Mouse (Mus musculus): ENCODE data around the gene Upk2. TPM values are rescaled to one million over a fixed set of nuclear protein-coding genes. Genes with fewer than 3 reads are reported as not detected.

The Upk2 gene
- 0.14 TPM in 1 of 2 replicates, not detected in the other for polyA plus RNA-seq (2014; fragmentation: Nextera tagmentation; extraction: Ambion mirVana)

GRCm38 (mm10) chr9:44454891-44455220 lies at the start of gene Upk2:
Gene Upk2 (minus strand): TSS chr9:44454976.
- Histone ChIP-seq H3K36me3 (ENCODE audit: control insufficient read depth, insufficient read depth, low read length) (no peaks in the 10 kb centered on the region), H3K9ac (ENCODE audit: low read depth, low read length) (0 out of 2 replicates have a peak within 1 kb of the TSS, but pooled peaks have one; percentile 28), H3K27me3 (ENCODE audit: control insufficient read depth, insufficient read depth, low read length) (peaks cover 40% of the 10 kb centered on the region), H3K27ac (ENCODE audit: low read depth, low read length) (no peak within 1 kb of the TSS), H3K4me3 (ENCODE audit: low read depth, low read length) (no peak within 1 kb of the TSS), H3K9me3 (replicated peaks; ENCODE audit: control insufficient read depth, low read length) (no peaks in the 10 kb centered on the region), H3K4me2 (peak within 1 kb of the TSS; percentile 38), H3K4me1 (ENCODE audit: control insufficient read depth, insufficient read depth, low read length) (0 out of 2 replicates have a peak, but pooled peaks cover 2% of the 10 kb centered on the region)
- 17% methylated on average over 4 of the region's 4 CpGs for WGBS (ENCODE audit: insufficient replicate concordance)
- 0 out of 2 replicates have a peak, but pooled peaks have one; percentile 6 for ATAC-seq (replicated peaks; ENCODE audit: insufficient number of reproducible peaks, low FRiP score, low TSS enrichment)

GRCm38 (mm10) chr9:44502006-44502405 lies 47.2 kb upstream of the Upk2 start:
- Histone ChIP-seq H3K36me3 (ENCODE audit: control insufficient read depth, insufficient read depth, low read length) (peaks cover 16% of the 10 kb centered on the region), H3K4me2 (no peak overlapping the region), H3K4me1 (ENCODE audit: control insufficient read depth, insufficient read depth, low read length) (peaks cover 50% of the 10 kb centered on the region), H3K4me3 (ENCODE audit: low read depth, low read length) (no peak overlapping the region), H3K27me3 (ENCODE audit: control insufficient read depth, insufficient read depth, low read length) (no peaks in the 10 kb centered on the region), H3K9ac (ENCODE audit: low read depth, low read length) (no peak overlapping the region), H3K27ac (ENCODE audit: low read depth, low read length) (no peak overlapping the region), H3K9me3 (replicated peaks; ENCODE audit: control insufficient read depth, low read length) (no peaks in the 10 kb centered on the region)
- no peak for ATAC-seq (replicated peaks; ENCODE audit: insufficient number of reproducible peaks, low FRiP score, low TSS enrichment)
- 1% methylated on average over 4 of the region's 4 CpGs for WGBS (ENCODE audit: insufficient replicate concordance)

GRCm38 (mm10) chr9:44501206-44501879 lies 46.6 kb upstream of the Upk2 start:
- WGBS (ENCODE audit: insufficient replicate concordance) = 45% methylated on average over 10 of the region's 10 CpGs
- Histone ChIP-seq H3K9me3 (replicated peaks; ENCODE audit: control insufficient read depth, low read length) (no peaks in the 10 kb centered on the region), H3K4me1 (ENCODE audit: control insufficient read depth, insufficient read depth, low read length) (peaks cover 57% of the 10 kb centered on the region), H3K36me3 (ENCODE audit: control insufficient read depth, insufficient read depth, low read length) (peaks cover 11% of the 10 kb centered on the region), H3K9ac (ENCODE audit: low read depth, low read length) (no peak overlapping the region), H3K27me3 (ENCODE audit: control insufficient read depth, insufficient read depth, low read length) (no peaks in the 10 kb centered on the region), H3K4me2 (0 out of 2 replicates have a peak overlapping the region, but pooled peaks have one; percentile 18), H3K27ac (ENCODE audit: low read depth, low read length) (peak overlapping the region; percentile 97), H3K4me3 (ENCODE audit: low read depth, low read length) (no peak overlapping the region)
- ATAC-seq (replicated peaks; ENCODE audit: insufficient number of reproducible peaks, low FRiP score, low TSS enrichment) = no peak

GRCm38 (mm10) chr9:44500638-44501175 lies 45.9 kb upstream of the Upk2 start:
- Histone ChIP-seq H3K4me2 (peak overlapping the region; percentile 95), H3K9me3 (replicated peaks; ENCODE audit: control insufficient read depth, low read length) (no peaks in the 10 kb centered on the region), H3K4me3 (ENCODE audit: low read depth, low read length) (peak overlapping the region; percentile 50; the same call in 1 of the 2 replicates), H3K36me3 (ENCODE audit: control insufficient read depth, insufficient read depth, low read length) (peaks cover 5% of the 10 kb centered on the region; the same call in 1 of the 2 replicates), H3K4me1 (ENCODE audit: control insufficient read depth, insufficient read depth, low read length) (peaks cover 56% of the 10 kb centered on the region), H3K27ac (ENCODE audit: low read depth, low read length) (peak overlapping the region; percentile 97), H3K27me3 (ENCODE audit: control insufficient read depth, insufficient read depth, low read length) (no peaks in the 10 kb centered on the region), H3K9ac (ENCODE audit: low read depth, low read length) (peak overlapping the region; percentile 78)
- WGBS (ENCODE audit: insufficient replicate concordance) = 26% methylated on average over 8 of the region's 8 CpGs
- no peak for ATAC-seq (replicated peaks; ENCODE audit: insufficient number of reproducible peaks, low FRiP score, low TSS enrichment)

- peaks cover 56% of the 10 kb centered on the region for H3K4me1 ChIP-seq (ENCODE audit: control insufficient read depth, insufficient read depth, low read length)
- 15% methylated on average over 5 of the region's 5 CpGs for WGBS (ENCODE audit: insufficient replicate concordance)
- no peaks in the 10 kb centered on the region for H3K9me3 ChIP-seq (replicated peaks; ENCODE audit: control insufficient read depth, low read length)
- H3K4me3 ChIP-seq (ENCODE audit: low read depth, low read length) = peak overlapping the region; percentile 50
- peak overlapping the region; percentile 95 for H3K4me2 ChIP-seq
- no peaks in the 10 kb centered on the region; the same call in 1 of the 2 replicates for H3K36me3 ChIP-seq (ENCODE audit: control insufficient read depth, insufficient read depth, low read length)
- H3K9ac ChIP-seq (ENCODE audit: low read depth, low read length) = peak overlapping the region; percentile 78
- ATAC-seq (replicated peaks; ENCODE audit: insufficient number of reproducible peaks, low FRiP score, low TSS enrichment) = no peak
- H3K27me3 ChIP-seq (ENCODE audit: control insufficient read depth, insufficient read depth, low read length) = no peaks in the 10 kb centered on the region
- H3K27ac ChIP-seq (ENCODE audit: low read depth, low read length) = peak overlapping the region; percentile 97
Measured at GRCm38 (mm10) chr9:44500163-44500533, 45.4 kb upstream of the Upk2 start.

- Histone ChIP-seq H3K4me3 (ENCODE audit: low read depth, low read length) (peak overlapping the region; percentile 50), H3K27me3 (ENCODE audit: control insufficient read depth, insufficient read depth, low read length) (no peaks in the 10 kb centered on the region)
Measured at GRCm38 (mm10) chr9:44499356-44500162, 44.8 kb upstream of the Upk2 start.

GRCm38 (mm10) chr9:44498421-44499355 lies 43.9 kb upstream of the Upk2 start:
- H3K36me3 ChIP-seq (ENCODE audit: control insufficient read depth, insufficient read depth, low read length) = no peaks in the 10 kb centered on the region
- ATAC-seq (replicated peaks; ENCODE audit: insufficient number of reproducible peaks, low FRiP score, low TSS enrichment) = peak; percentile 66

More at GRCm38 (mm10) chr9:44499356-44500162, 44.8 kb upstream of the Upk2 start:
- ATAC-seq (replicated peaks; ENCODE audit: insufficient number of reproducible peaks, low FRiP score, low TSS enrichment) = peak; percentile 12
- peak overlapping the region; percentile 95 for H3K4me2 ChIP-seq
- WGBS (ENCODE audit: insufficient replicate concordance) = 5% methylated on average over 17 of the region's 20 CpGs
- peak overlapping the region; percentile 97 for H3K27ac ChIP-seq (ENCODE audit: low read depth, low read length)
- H3K36me3 ChIP-seq (ENCODE audit: control insufficient read depth, insufficient read depth, low read length) = no peaks in the 10 kb centered on the region
- peak overlapping the region; percentile 78 for H3K9ac ChIP-seq (ENCODE audit: low read depth, low read length)
- H3K9me3 ChIP-seq (replicated peaks; ENCODE audit: control insufficient read depth, low read length) = no peaks in the 10 kb centered on the region
- peaks cover 62% of the 10 kb centered on the region for H3K4me1 ChIP-seq (ENCODE audit: control insufficient read depth, insufficient read depth, low read length)

More at GRCm38 (mm10) chr9:44498421-44499355, 43.9 kb upstream of the Upk2 start:
- Histone ChIP-seq H3K27me3 (ENCODE audit: control insufficient read depth, insufficient read depth, low read length) (no peaks in the 10 kb centered on the region), H3K4me1 (ENCODE audit: control insufficient read depth, insufficient read depth, low read length) (peaks cover 71% of the 10 kb centered on the region), H3K27ac (ENCODE audit: low read depth, low read length) (peak overlapping the region; percentile 97), H3K4me2 (peak overlapping the region; percentile 95), H3K9ac (ENCODE audit: low read depth, low read length) (peak overlapping the region; percentile 78), H3K9me3 (replicated peaks; ENCODE audit: control insufficient read depth, low read length) (no peaks in the 10 kb centered on the region), H3K4me3 (ENCODE audit: low read depth, low read length) (peak overlapping the region; percentile 50)
- under 1% methylated on average over 57 of the region's 59 CpGs for WGBS (ENCODE audit: insufficient replicate concordance)
